Mouse (Mus musculus) forebrain, embryonic 16.5 days (tissue): Measurements from ENCODE around the gene Spa17. TPM values are rescaled to one million over a fixed set of nuclear protein-coding genes. Genes with fewer than 3 reads are reported as not detected.
A peak's percentile ranks its signal among the peaks of the same experiment; 100 is the strongest.

ENCODE experiments used
- ATAC-seq: fragments of 200-750 bp; cut with Nextera tagmentation; 2 replicates; pipeline ENCODE4 v1.8.0; 2017; ENCODE audit warnings: mild to moderate bottlenecking, moderate library complexity
- H3K27ac ChIP-seq: fragments of 300-500 bp; sonication (generic); 2 replicates; pipeline ENCODE4 v1.5.1; 2014; ENCODE audit warnings: low read length, control low read depth
- H3K27me3 ChIP-seq: fragments of 300-500 bp; sonication (generic); replicated peaks from 2 replicates; pipeline ENCODE4 v1.6.1; 2014; ENCODE audit warnings: low read length; ENCODE audit not compliant: control insufficient read depth, insufficient read depth
- H3K36me3 ChIP-seq: fragments of 300-500 bp; sonication (generic); 2 replicates; pipeline ENCODE4 v1.6.1; 2014; ENCODE audit not compliant: control insufficient read depth, insufficient read depth
- H3K4me1 ChIP-seq: fragments of 300-500 bp; sonication (generic); replicated peaks from 2 replicates; pipeline ENCODE4 v1.6.1; 2014; ENCODE audit warnings: low read length; ENCODE audit not compliant: control insufficient read depth, insufficient read depth
- H3K4me2 ChIP-seq: fragments of 300-500 bp; sonication (generic); 2 replicates; pipeline ENCODE4 v1.6.1; 2014; ENCODE audit warnings: mild to moderate bottlenecking, low read length, control low read depth
- H3K4me3 ChIP-seq: fragments of 300-500 bp; sonication (generic); replicated peaks from 2 replicates; pipeline ENCODE4 v1.5.1; 2014; ENCODE audit warnings: mild to moderate bottlenecking, low read length, control low read depth
- H3K9ac ChIP-seq: fragments of 300-500 bp; sonication (generic); replicated peaks from 2 replicates; pipeline ENCODE4 v1.6.1; 2014; ENCODE audit warnings: low read depth, low read length, control low read depth
- H3K9me3 ChIP-seq: fragments of 300-500 bp; sonication (generic); 2 replicates; pipeline ENCODE4 v1.6.1; 2016; ENCODE audit warnings: low read length; ENCODE audit not compliant: control insufficient read depth
- WGBS: fragments of 180-500 bp; shearing (Covaris S2); extraction: QIAGEN DNeasy Blood & Tissue Kit; methylation state at CpG from one replicate; pipeline ENCODE4 v1.1.7; 2014; 5-methylcytosine and 5-hydroxymethylcytosine counted together
- polyA plus RNA-seq: library from polyadenylated mRNA; unstranded; fragments of >200 nt; fragmentation: Nextera tagmentation; extraction: Ambion mirVana; gene quantifications from 2 replicates; pipeline ENCODE4 v1.2.1, GENCODE M21; 2015

The Spa17 gene
- polyA plus RNA-seq, 1 experiment from 2014 or later: 6.9 TPM

DNA sequence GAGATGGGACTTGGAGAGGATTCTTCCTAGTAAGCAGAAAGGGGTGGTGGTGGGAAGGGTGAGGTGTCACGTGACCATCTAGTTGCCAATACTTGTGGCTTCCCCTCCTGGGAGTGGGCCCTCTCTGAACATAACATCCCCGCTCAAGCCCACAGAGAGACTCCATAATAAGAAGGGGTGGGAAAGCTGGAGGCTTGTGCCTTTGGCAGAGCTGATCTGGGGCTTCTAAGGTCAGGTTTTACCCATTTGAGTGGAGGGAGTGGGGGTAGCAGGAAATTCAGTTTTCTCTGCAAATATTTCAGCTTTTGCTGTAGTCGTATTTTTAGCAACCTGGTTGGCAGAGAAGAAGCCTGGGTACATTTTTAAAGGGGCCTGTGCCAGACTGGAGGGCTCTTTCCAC is 57.2 kb downstream of the Spa17 start:
- no peak for ATAC-seq
- peaks cover 9% of the 10 kb centered on the region for H3K27me3 ChIP-seq
- no peak overlapping the region for H3K4me3 ChIP-seq
- no peaks in the 10 kb centered on the region for H3K9me3 ChIP-seq
- no peak overlapping the region for H3K4me2 ChIP-seq
- no peak overlapping the region for H3K9ac ChIP-seq
- peaks cover 16% of the 10 kb centered on the region for H3K4me1 ChIP-seq
- H3K36me3 ChIP-seq: no peaks in the 10 kb centered on the region
- no peak overlapping the region for H3K27ac ChIP-seq
- WGBS: 72% methylated on average over 3 of the region's 3 CpGs

DNA sequence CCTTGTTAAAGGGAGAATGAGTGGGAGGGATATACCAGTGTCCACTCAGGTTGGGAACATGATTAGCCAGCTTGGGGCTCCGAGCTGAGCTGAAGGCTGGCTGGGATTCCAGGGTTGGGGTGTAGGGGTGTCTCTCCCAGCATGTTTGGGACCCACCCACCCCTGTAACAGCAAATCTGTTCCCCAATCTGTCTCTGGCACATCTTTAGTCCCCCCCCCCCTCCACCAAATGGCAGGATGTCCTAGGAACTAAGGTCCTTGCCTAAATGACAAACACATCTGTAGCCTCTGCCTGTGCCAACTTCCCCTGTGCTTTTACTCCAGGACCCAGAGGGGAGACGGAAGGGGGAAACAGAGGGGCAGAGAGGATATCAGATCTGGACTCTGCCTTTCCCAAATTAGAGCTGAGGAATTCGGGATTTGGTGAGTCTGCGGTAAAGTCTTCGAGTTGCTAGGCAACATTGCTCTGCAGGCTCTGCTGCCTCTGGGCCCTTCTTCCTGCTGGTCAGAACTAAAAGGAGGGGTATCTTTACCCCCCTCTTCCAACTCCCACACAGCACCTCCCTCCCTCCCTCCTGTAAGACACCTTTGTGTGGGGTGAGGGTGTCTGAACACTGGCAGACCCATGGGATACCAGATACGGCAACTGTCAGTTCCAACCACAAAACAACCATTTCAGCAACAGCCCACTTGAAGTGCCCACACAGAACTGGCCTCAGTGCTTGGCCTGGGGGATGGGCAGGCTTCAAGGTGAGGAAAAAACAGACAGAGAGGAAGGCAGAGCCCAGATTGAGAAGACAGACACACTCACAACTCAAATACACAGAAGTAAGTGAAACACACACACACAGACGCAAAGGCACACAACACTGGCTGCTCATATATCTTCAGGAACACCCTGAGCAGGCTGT is 58.4 kb downstream of the Spa17 start, which contains the start of gene Siae:
Gene Siae, plus strand, starts transcription at position 861 of the 911 bp plus-strand sequence.
- no peak within 1 kb of the TSS for H3K9ac ChIP-seq
- H3K4me3 ChIP-seq: no peak within 1 kb of the TSS
- 22% methylated on average over 7 of the region's 7 CpGs for WGBS
- H3K36me3 ChIP-seq: no peaks in the 10 kb centered on the region
- H3K27me3 ChIP-seq: peaks cover 19% of the 10 kb centered on the region
- no peak within 1 kb of the TSS for H3K4me2 ChIP-seq
- H3K9me3 ChIP-seq: no peaks in the 10 kb centered on the region
- ATAC-seq: 0 out of 2 replicates have a peak, but pooled peaks have one; percentile 8
- no peak within 1 kb of the TSS for H3K27ac ChIP-seq
- peaks cover 16% of the 10 kb centered on the region for H3K4me1 ChIP-seq

DNA sequence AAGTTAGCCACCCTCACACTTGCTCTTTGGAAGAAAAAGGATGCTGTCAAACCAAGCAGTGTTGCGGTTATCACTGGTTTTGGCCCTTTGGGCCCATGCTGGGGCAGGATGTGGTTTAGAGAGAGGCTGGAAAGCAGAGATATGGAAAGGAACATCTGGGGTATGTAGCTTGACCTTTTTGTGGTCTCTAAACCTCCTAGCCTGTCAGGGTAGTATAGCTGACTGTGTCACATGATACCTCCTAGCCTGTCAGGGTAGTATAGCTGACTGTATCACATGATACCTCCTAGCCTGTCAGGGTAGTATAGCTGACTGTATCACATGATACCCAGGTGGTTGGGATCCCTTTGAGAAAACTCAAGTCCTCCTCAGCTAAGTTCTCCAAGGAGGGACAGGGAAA is 59.2 kb downstream of the Spa17 start:
- Histone ChIP-seq H3K4me1 (peaks cover 16% of the 10 kb centered on the region), H3K27me3 (peaks cover 21% of the 10 kb centered on the region), H3K36me3 (no peaks in the 10 kb centered on the region), H3K4me2 (no peak overlapping the region), H3K27ac (no peak overlapping the region), H3K4me3 (no peak overlapping the region), H3K9me3 (no peaks in the 10 kb centered on the region), H3K9ac (no peak overlapping the region)
- 92% methylated on average over 1 of the region's 1 CpGs for WGBS
- ATAC-seq: no peak

Other genes starting within 250 kb of the Spa17 start
- gene Hepacam, start 246.4 kb downstream of the Spa17 start, polyA plus RNA-seq: 6.3 and 6.6 TPM in 2 replicates
- 4.5 and 4.6 TPM in 2 replicates for gene Robo4, start 211.8 kb downstream of the Spa17 start, polyA plus RNA-seq
- gene Robo3, start 180.5 kb downstream of the Spa17 start, polyA plus RNA-seq: 1.1 and 3.3 TPM in 2 replicates
- 34.0 and 34.8 TPM in 2 replicates for gene Msantd2, start 124.4 kb downstream of the Spa17 start, polyA plus RNA-seq
- 42.4 and 44.6 TPM in 2 replicates for gene Esam, start 85.6 kb downstream of the Spa17 start, polyA plus RNA-seq
- 0.86 and 0.89 TPM in 2 replicates for gene Vsig2, start 74.5 kb downstream of the Spa17 start, polyA plus RNA-seq
- gene Nrgn, start 60.8 kb downstream of the Spa17 start, polyA plus RNA-seq: 19.0 and 25.9 TPM in 2 replicates
- gene Siae, start 58.0 kb downstream of the Spa17 start, polyA plus RNA-seq: 9.2 and 9.4 TPM in 2 replicates
- gene Tbrg1, start 43.6 kb upstream of the Spa17 start, polyA plus RNA-seq: 79.2 and 80.7 TPM in 2 replicates
- gene Panx3, start 55.5 kb upstream of the Spa17 start, polyA plus RNA-seq: 0.96 TPM in 1 of 2 replicates, not detected in the other
- not detected in 2 replicates for gene Olfr160, start 102.5 kb upstream of the Spa17 start, polyA plus RNA-seq
- not detected in 2 replicates for gene Olfr874, start 131.4 kb upstream of the Spa17 start, polyA plus RNA-seq
- gene Olfr875, start 158.1 kb upstream of the Spa17 start, polyA plus RNA-seq: not detected in 2 replicates
- gene Olfr876, start 189.3 kb upstream of the Spa17 start, polyA plus RNA-seq: not detected in 2 replicates
- gene Olfr877, start 240.5 kb upstream of the Spa17 start, polyA plus RNA-seq: not detected in 2 replicates